Mouse (Mus musculus) heart, postnatal 0 days (tissue): ENCODE measurements around the gene Pde4d.

ENCODE experiments used
- CTCF ChIP-seq: IDR thresholded peaks from 2 replicates; pipeline ENCODE4 v1.5.1; 2016; ENCODE audit warnings: antibody characterized with exemption, control low read depth, low read depth
- EP300 ChIP-seq: IDR thresholded peaks from 2 replicates; pipeline ENCODE4 v1.6.1; 2016; ENCODE audit warnings: antibody characterized with exemption, low read depth

DNA sequence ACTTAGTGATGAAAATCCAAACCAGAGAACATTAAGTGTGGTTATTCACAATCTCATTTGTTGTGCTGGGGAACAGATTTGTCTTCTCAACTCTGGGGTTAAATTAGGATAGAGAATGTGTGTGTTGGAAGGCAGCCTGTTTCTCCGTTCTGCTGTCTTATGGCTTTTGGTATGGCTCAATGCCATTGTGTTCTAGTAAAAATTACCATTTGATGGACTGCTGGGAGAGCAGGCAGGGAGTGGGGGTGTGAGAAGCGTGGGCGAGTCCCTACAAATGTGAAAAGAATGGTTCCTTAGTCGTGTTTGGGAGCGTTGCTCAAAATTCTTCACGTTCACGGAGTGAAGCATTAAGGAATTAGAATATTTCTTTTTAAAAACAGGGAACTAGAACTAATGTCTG is 597.4 kb downstream of the Pde4d start:
- TF ChIP-seq CTCF (no peak), EP300 (no peak)
